ENCODE assay signal across 16 mouse cellular contexts in the genomic region with DNA sequence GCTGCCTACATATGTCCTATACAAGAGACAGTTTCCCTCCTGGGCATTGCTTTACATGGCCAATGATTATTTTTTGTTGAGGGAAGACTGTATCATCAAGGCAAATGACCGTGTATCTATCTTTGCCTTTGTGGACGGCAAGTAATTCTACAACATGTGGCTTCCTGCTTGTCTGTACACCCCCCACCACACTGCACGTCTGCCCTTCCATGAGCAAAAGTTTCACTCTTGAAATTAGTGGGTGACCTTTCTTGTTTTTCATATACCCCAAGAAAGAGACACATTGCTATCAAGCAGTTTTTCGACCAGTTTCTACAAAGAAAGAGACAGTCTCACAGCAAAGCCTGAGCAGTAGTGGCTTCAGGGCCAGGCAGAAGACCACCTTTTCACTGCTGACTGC.
"Had no signal": no experiment of that assay in that cellular context is flagged by ENCODE, and none has a peak within 500 bp of the region (broad histone marks: within the 10 kb centered on the region; RNA-seq: fewer than 3 reads in every experiment).

No protein-coding gene starts in this region.

- DNase-seq: gastrocnemius, postnatal 14 days; gastrocnemius, postnatal 36 days; heart, adult 18-20 months; heart, postnatal 10 days; heart, postnatal 36 days; kidney, adult 11 months; kidney, adult 2 months; kidney, adult 9 months; kidney, postnatal 14 days; kidney, postnatal 36 days; layer of hippocampus, adult 9-11 months; layer of hippocampus, postnatal 36 days; left cerebral cortex, postnatal 4 days had no signal

- ATAC-seq: hindbrain, postnatal 0 days; intestine, embryonic 16.5 days; liver, embryonic 12.5 days had no signal
